12 mouse cellular contexts compared by ENCODE assay signal in genomic region chr17:34953258-34953657, GRCm38 (mm10). TPM values are rescaled to one million over a fixed set of nuclear protein-coding genes. Genes with fewer than 3 reads are reported as not detected.
DNase-seq lines count a peak whose midpoint lies in the region; ATAC-seq lines count a peak whose summit lies in the region.
"Had no signal": no experiment of that assay in that cellular context is flagged by ENCODE, and none has a peak within 500 bp of the region (broad histone marks: within the 10 kb centered on the region; RNA-seq: fewer than 3 reads in every experiment).

No protein-coding gene starts in this region.

- H3K4me3 ChIP-seq in hindbrain, embryonic 13.5 days, result peak overlapping the region; percentile 80
- H3K4me3 ChIP-seq in hindbrain, embryonic 12.5 days, result no peak overlapping the region
- H3K4me3 ChIP-seq in hindbrain, embryonic 15.5 days, result peak overlapping the region; percentile 70
- H3K4me3 ChIP-seq in midbrain, embryonic 13.5 days (replicated peaks), result no peak overlapping the region

- no peaks in the 10 kb centered on the region for H3K9me3 ChIP-seq in hindbrain, embryonic 13.5 days
- H3K9me3 ChIP-seq in hindbrain, embryonic 12.5 days (replicated peaks), result no peaks in the 10 kb centered on the region
- no peaks in the 10 kb centered on the region for H3K9me3 ChIP-seq in hindbrain, embryonic 15.5 days
- H3K9me3 ChIP-seq in midbrain, embryonic 13.5 days, result no peaks in the 10 kb centered on the region

- peaks cover 16% of the 10 kb centered on the region for H3K4me1 ChIP-seq in hindbrain, embryonic 13.5 days (replicated peaks)
- peaks cover 13% of the 10 kb centered on the region for H3K4me1 ChIP-seq in hindbrain, embryonic 12.5 days
- peaks cover 19% of the 10 kb centered on the region for H3K4me1 ChIP-seq in hindbrain, embryonic 15.5 days (replicated peaks)
- peaks cover 18% of the 10 kb centered on the region for H3K4me1 ChIP-seq in midbrain, embryonic 13.5 days (replicated peaks)

- 87% methylated on average over 3 of the region's 3 CpGs for WGBS in hindbrain, embryonic 13.5 days
- WGBS in hindbrain, embryonic 12.5 days, result 84% methylated on average over 3 of the region's 3 CpGs
- 84% methylated on average over 3 of the region's 3 CpGs for WGBS in hindbrain, embryonic 15.5 days
- WGBS in midbrain, embryonic 13.5 days, result 90% methylated on average over 3 of the region's 3 CpGs

- peak; percentile 69 for DNase-seq in ES-CJ7 (ENCODE audit: low read depth, low spot score)
- DNase-seq in layer of hippocampus, adult 8-10 months (ENCODE audit: low spot score in 2 of 2), result no peak
- no peak for DNase-seq in adrenal gland, postnatal 14 days
- no peak for DNase-seq in gastrocnemius, postnatal 10 days
- DNase-seq: kidney, adult 18-20 months had no signal

- peaks cover 22% of the 10 kb centered on the region for H3K27me3 ChIP-seq in hindbrain, embryonic 13.5 days
- H3K27me3 ChIP-seq in hindbrain, embryonic 12.5 days, result peaks cover 20% of the 10 kb centered on the region
- peaks cover 13% of the 10 kb centered on the region for H3K27me3 ChIP-seq in hindbrain, embryonic 15.5 days
- peaks cover 22% of the 10 kb centered on the region for H3K27me3 ChIP-seq in midbrain, embryonic 13.5 days

- no peak overlapping the region for H3K9ac ChIP-seq in hindbrain, embryonic 13.5 days
- no peak overlapping the region for H3K9ac ChIP-seq in hindbrain, embryonic 12.5 days
- H3K9ac ChIP-seq in hindbrain, embryonic 15.5 days, result no peak overlapping the region
- H3K9ac ChIP-seq in midbrain, embryonic 13.5 days (replicated peaks), result no peak overlapping the region

- peak overlapping the region; percentile 92; the same call in 1 of the 2 replicates for H3K27ac ChIP-seq in hindbrain, embryonic 13.5 days
- no peak overlapping the region for H3K27ac ChIP-seq in hindbrain, embryonic 12.5 days
- H3K27ac ChIP-seq in hindbrain, embryonic 15.5 days (replicated peaks), result no peak overlapping the region; the same call in 1 of the 2 replicates
- H3K27ac ChIP-seq in midbrain, embryonic 13.5 days, result no peak overlapping the region

- H3K36me3 ChIP-seq in hindbrain, embryonic 13.5 days, result peaks cover 18% of the 10 kb centered on the region
- peaks cover 17% of the 10 kb centered on the region for H3K36me3 ChIP-seq in hindbrain, embryonic 12.5 days
- H3K36me3 ChIP-seq in hindbrain, embryonic 15.5 days, result peaks cover 15% of the 10 kb centered on the region
- H3K36me3 ChIP-seq in midbrain, embryonic 13.5 days, result peaks cover 17% of the 10 kb centered on the region

- peak overlapping the region; percentile 77; the same call in 1 of the 2 replicates for H3K4me2 ChIP-seq in hindbrain, embryonic 13.5 days
- no peak overlapping the region for H3K4me2 ChIP-seq in hindbrain, embryonic 12.5 days (replicated peaks)
- no peak overlapping the region for H3K4me2 ChIP-seq in hindbrain, embryonic 15.5 days
- peak overlapping the region; percentile 97; the same call in 1 of the 2 replicates for H3K4me2 ChIP-seq in midbrain, embryonic 13.5 days (replicated peaks)

- no peak for ATAC-seq in hindbrain, embryonic 13.5 days (ENCODE audit: low FRiP score)
- no peak for ATAC-seq in hindbrain, embryonic 12.5 days (ENCODE audit: low FRiP score)
- no peak for ATAC-seq in hindbrain, embryonic 15.5 days (ENCODE audit: low FRiP score, low read depth)
- ATAC-seq in midbrain, embryonic 13.5 days, result no peak

RNA-seq across cellular contexts. Expression of gene Hspa1b, which starts 5.8 kb away (rescaled TPM):
- 0.26 and 0.32 TPM in 2 replicates for polyA plus RNA-seq in hindbrain, embryonic 13.5 days (2015; fragmentation: Nextera tagmentation; extraction: Ambion mirVana)
- polyA plus RNA-seq in hindbrain, embryonic 12.5 days (2016; fragmentation: Nextera tagmentation; extraction: Ambion mirVana), result 0.08 and 0.25 TPM in 2 replicates
- polyA plus RNA-seq in hindbrain, embryonic 15.5 days (2015; fragmentation: Nextera tagmentation; extraction: Ambion mirVana), result 0.31 and 0.51 TPM in 2 replicates
- 0.10 and 0.11 TPM in 2 replicates for polyA plus RNA-seq in midbrain, embryonic 13.5 days (2015; fragmentation: Nextera tagmentation; extraction: Ambion mirVana)
- 10 to 100 TPM; 13.2 to 31.7 (median 24.2) TPM for total RNA-seq in layer of hippocampus, adult 8-10 months (2022)
- total RNA-seq in adrenal gland, postnatal 14 days (2021), result 29.6 and 90.6 TPM in 2 replicates
- 1 to 10 TPM; 2.2 to 4.3 TPM for total RNA-seq in gastrocnemius, postnatal 10 days (2021)

RNA-seq across cellular contexts. Expression of gene Gm20481, which starts 16.5 kb away (rescaled TPM):
- not detected in 2 replicates for polyA plus RNA-seq in hindbrain, embryonic 13.5 days (2015; fragmentation: Nextera tagmentation; extraction: Ambion mirVana)
- polyA plus RNA-seq in hindbrain, embryonic 12.5 days (2016; fragmentation: Nextera tagmentation; extraction: Ambion mirVana), result 0.99 TPM in 1 of 2 replicates, not detected in the other
- 1.0 TPM in 1 of 2 replicates, not detected in the other for polyA plus RNA-seq in hindbrain, embryonic 15.5 days (2015; fragmentation: Nextera tagmentation; extraction: Ambion mirVana)
- polyA plus RNA-seq in midbrain, embryonic 13.5 days (2015; fragmentation: Nextera tagmentation; extraction: Ambion mirVana), result not detected in 2 replicates
- total RNA-seq in layer of hippocampus, adult 8-10 months (2022), result not detected
- not detected in 2 replicates for total RNA-seq in adrenal gland, postnatal 14 days (2021)
- not detected for total RNA-seq in gastrocnemius, postnatal 10 days (2021)
- total RNA-seq: adrenal gland, postnatal 4 days; gastrocnemius, postnatal 25 days had no signal
- polyA plus RNA-seq: limb, embryonic 14.5 days had no signal

RNA-seq across cellular contexts. Expression of gene Hspa1a, which starts 18.7 kb away (rescaled TPM):
- 4.0 and 4.6 TPM in 2 replicates for polyA plus RNA-seq in hindbrain, embryonic 13.5 days (2015; fragmentation: Nextera tagmentation; extraction: Ambion mirVana)
- polyA plus RNA-seq in hindbrain, embryonic 12.5 days (2016; fragmentation: Nextera tagmentation; extraction: Ambion mirVana), result 2.2 and 3.1 TPM in 2 replicates
- 12.0 and 13.1 TPM in 2 replicates for polyA plus RNA-seq in hindbrain, embryonic 15.5 days (2015; fragmentation: Nextera tagmentation; extraction: Ambion mirVana)
- polyA plus RNA-seq in midbrain, embryonic 13.5 days (2015; fragmentation: Nextera tagmentation; extraction: Ambion mirVana), result 2.8 and 2.9 TPM in 2 replicates
- 10 to 100 TPM; 14.3 to 24.2 (median 19.4) TPM for total RNA-seq in layer of hippocampus, adult 8-10 months (2022)
- 12.7 and 38.7 TPM in 2 replicates for total RNA-seq in adrenal gland, postnatal 14 days (2021)
- 1 to 10 TPM; 3.8 to 6.4 TPM for total RNA-seq in gastrocnemius, postnatal 10 days (2021)

RNA-seq across cellular contexts. Expression of gene Hspa1l, which starts 19.2 kb away (rescaled TPM):
- 0.85 and 1.1 TPM in 2 replicates for polyA plus RNA-seq in hindbrain, embryonic 13.5 days (2015; fragmentation: Nextera tagmentation; extraction: Ambion mirVana)
- 1.3 TPM in 2 replicates for polyA plus RNA-seq in hindbrain, embryonic 12.5 days (2016; fragmentation: Nextera tagmentation; extraction: Ambion mirVana)
- 1.3 and 1.8 TPM in 2 replicates for polyA plus RNA-seq in hindbrain, embryonic 15.5 days (2015; fragmentation: Nextera tagmentation; extraction: Ambion mirVana)
- polyA plus RNA-seq in midbrain, embryonic 13.5 days (2015; fragmentation: Nextera tagmentation; extraction: Ambion mirVana), result 0.55 and 1.5 TPM in 2 replicates
- under 1 TPM; 0.23 to 0.45 (median 0.31) TPM for total RNA-seq in layer of hippocampus, adult 8-10 months (2022)
- 0.34 and 0.37 TPM in 2 replicates for total RNA-seq in adrenal gland, postnatal 14 days (2021)
- total RNA-seq in gastrocnemius, postnatal 10 days (2021), result 1 to 10 TPM; 6.2 to 9.9 TPM

RNA-seq across cellular contexts. Expression of gene Neu1, which starts 22.2 kb away (rescaled TPM):
- polyA plus RNA-seq in hindbrain, embryonic 13.5 days (2015; fragmentation: Nextera tagmentation; extraction: Ambion mirVana), result 30.6 and 31.5 TPM in 2 replicates
- polyA plus RNA-seq in hindbrain, embryonic 12.5 days (2016; fragmentation: Nextera tagmentation; extraction: Ambion mirVana), result 25.2 and 28.2 TPM in 2 replicates
- polyA plus RNA-seq in hindbrain, embryonic 15.5 days (2015; fragmentation: Nextera tagmentation; extraction: Ambion mirVana), result 35.9 and 38.3 TPM in 2 replicates
- polyA plus RNA-seq in midbrain, embryonic 13.5 days (2015; fragmentation: Nextera tagmentation; extraction: Ambion mirVana), result 25.5 and 25.9 TPM in 2 replicates
- 10 to 100 TPM; 38.3 to 46.8 (median 41.7) TPM for total RNA-seq in layer of hippocampus, adult 8-10 months (2022)
- total RNA-seq in adrenal gland, postnatal 14 days (2021), result 19.3 and 25.2 TPM in 2 replicates
- 1 to 10 TPM; 8.3 to 8.9 TPM for total RNA-seq in gastrocnemius, postnatal 10 days (2021)

Comparison
In these comparisons a context has a peak if more than half of its experiments do, and no peak if none do; other contexts are left out.
1. H3K4me2 ChIP-seq: peak in hindbrain, embryonic 13.5 days (single experiment) and midbrain, embryonic 13.5 days (single experiment); none in hindbrain, embryonic 12.5 days (single experiment) and hindbrain, embryonic 15.5 days (single experiment).
2. H3K4me3 ChIP-seq: peak in hindbrain, embryonic 13.5 days (single experiment) and hindbrain, embryonic 15.5 days (single experiment); none in hindbrain, embryonic 12.5 days (single experiment) and midbrain, embryonic 13.5 days (single experiment).